8 mouse cellular contexts compared by ENCODE assay signal in the genomic region with DNA sequence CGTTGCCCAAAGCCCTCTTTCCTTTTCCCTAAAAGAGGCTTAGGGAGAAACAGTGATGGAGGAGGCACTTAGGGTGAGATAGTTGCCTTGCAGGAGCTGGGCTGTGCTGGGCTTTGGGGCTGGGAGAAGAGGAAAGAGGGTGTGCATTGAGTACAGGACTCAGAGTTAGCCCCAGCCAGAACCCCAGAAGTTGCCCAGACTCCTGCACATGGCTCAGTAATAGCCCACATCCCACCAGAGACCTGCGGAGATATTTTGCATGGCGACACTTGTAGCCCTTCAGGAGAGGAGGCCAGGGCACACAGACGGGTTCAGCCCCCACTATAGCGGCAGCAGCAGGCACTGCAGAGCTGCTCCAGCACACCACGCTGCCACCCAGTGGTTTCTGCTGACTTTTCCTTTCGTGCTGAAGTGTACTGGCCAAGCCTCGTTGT.
DNase-seq lines count a peak whose midpoint lies in the region; ATAC-seq and TF ChIP-seq lines count a peak whose summit lies in the region.

No protein-coding gene starts in this region.

- no peak overlapping the region for H3K27ac ChIP-seq in embryonic facial prominence, embryonic 15.5 days (replicated peaks)
- peak overlapping the region; percentile 93 for H3K27ac ChIP-seq in layer of hippocampus, adult 2 months

- 14% methylated on average over 8 of the region's 8 CpGs for WGBS in embryonic facial prominence, embryonic 15.5 days

- intact Hi-C loops in heart, postnatal 10 days (cut with DNase I): loop anchor here (10.0 kb wide), 2 partner anchors 320 to 510 kb away; no protein-coding TSS in a partner anchor

- no peaks in the 10 kb centered on the region for H3K36me3 ChIP-seq in embryonic facial prominence, embryonic 15.5 days

- 0 out of 2 replicates have a peak, but pooled peaks cover 9% of the 10 kb centered on the region for H3K27me3 ChIP-seq in embryonic facial prominence, embryonic 15.5 days

- no peak overlapping the region for H3K9ac ChIP-seq in embryonic facial prominence, embryonic 15.5 days

- peak; percentile 82 for TF ChIP-seq CTCF in layer of hippocampus, adult 2 months (conservative IDR thresholded peaks at IDR 0.05)

- H3K9me3 ChIP-seq in embryonic facial prominence, embryonic 15.5 days (replicated peaks): no peaks in the 10 kb centered on the region

- peak overlapping the region; percentile 53 for H3K4me3 ChIP-seq in embryonic facial prominence, embryonic 15.5 days (replicated peaks)
- peak overlapping the region; percentile 62 for H3K4me3 ChIP-seq in layer of hippocampus, adult 2 months

- DNase-seq in B cell, adult 2 months: peak; percentile 31 to 39
- DNase-seq in adrenal gland, postnatal 14 days: peak; percentile 17
- DNase-seq in heart, postnatal 10 days: peak; percentile 31 to 38
- peak; percentile 39 to 57 for DNase-seq in layer of hippocampus, adult 2 months (ENCODE audit: low spot score in 2 of 2)
- peak; percentile 5 for DNase-seq in lung, postnatal 10 days
- DNase-seq in right cerebral cortex, adult 18-20 months: peak; percentile 61
- DNase-seq in MN1 (ENCODE audit: low spot score): no peak

- peak; percentile 79 for ATAC-seq in embryonic facial prominence, embryonic 15.5 days (ENCODE audit: insufficient number of reproducible peaks, low FRiP score, low TSS enrichment, low read depth)

- H3K4me2 ChIP-seq in embryonic facial prominence, embryonic 15.5 days (replicated peaks): peak overlapping the region; percentile 64

- no peaks in the 10 kb centered on the region for H3K4me1 ChIP-seq in embryonic facial prominence, embryonic 15.5 days
